Mouse (Mus musculus) midbrain, embryonic 13.5 days (tissue): ENCODE measurements around the gene Bend3. TPM values are rescaled to one million over a fixed set of nuclear protein-coding genes. Genes with fewer than 3 reads are reported as not detected.

Source experiments
- ATAC-seq: fragments of 200-750 bp; cut with Nextera tagmentation; 2 replicates; pipeline ENCODE4 v1.8.0; 2017; ENCODE audit warnings: mild to moderate bottlenecking, moderate TSS enrichment, moderate library complexity
- H3K27ac ChIP-seq: fragments of 300-500 bp; sonication (generic); 2 replicates; pipeline ENCODE4 v1.5.1; 2015; ENCODE audit warnings: inconsistent platforms, mild to moderate bottlenecking, moderate library complexity
- H3K27me3 ChIP-seq: fragments of 300-500 bp; sonication (generic); 2 replicates; pipeline ENCODE4 v1.6.1; 2015; ENCODE audit warnings: mild to moderate bottlenecking, inconsistent platforms
- H3K36me3 ChIP-seq: fragments of 300-500 bp; sonication (generic); 2 replicates; pipeline ENCODE4 v1.6.1; 2015; ENCODE audit warnings: mild to moderate bottlenecking, inconsistent platforms
- H3K4me1 ChIP-seq: fragments of 300-500 bp; sonication (generic); replicated peaks from 2 replicates; pipeline ENCODE4 v1.6.1; 2015; ENCODE audit warnings: inconsistent platforms
- H3K4me2 ChIP-seq: fragments of 300-500 bp; sonication (generic); replicated peaks from 2 replicates; pipeline ENCODE4 v1.6.1; 2015; ENCODE audit warnings: moderate library complexity, mild to moderate bottlenecking, inconsistent platforms
- H3K4me3 ChIP-seq: fragments of 300-500 bp; sonication (generic); replicated peaks from 2 replicates; pipeline ENCODE4 v1.5.1; 2015; ENCODE audit warnings: mild to moderate bottlenecking, inconsistent platforms
- H3K9ac ChIP-seq: fragments of 300-500 bp; sonication (generic); replicated peaks from 2 replicates; pipeline ENCODE4 v1.6.1; 2015; ENCODE audit warnings: mild to moderate bottlenecking, inconsistent platforms
- H3K9me3 ChIP-seq: fragments of 300-500 bp; sonication (generic); 2 replicates; pipeline ENCODE4 v1.6.1; 2016; ENCODE audit warnings: mild to moderate bottlenecking, inconsistent platforms
- WGBS: fragments of 180-500 bp; shearing (Covaris S2); methylation state at CpG from one replicate; pipeline ENCODE4 v1.1.7; 2015; 5-methylcytosine and 5-hydroxymethylcytosine counted together
- polyA plus RNA-seq: library from polyadenylated mRNA; unstranded; fragments of >200 nt; fragmentation: Nextera tagmentation; extraction: Ambion mirVana; gene quantifications from 2 replicates; pipeline ENCODE4 v1.2.1, GENCODE M21; 2015

Gene Bend3
- polyA plus RNA-seq, 1 experiment from 2014 or later, result 4.2 TPM

DNA sequence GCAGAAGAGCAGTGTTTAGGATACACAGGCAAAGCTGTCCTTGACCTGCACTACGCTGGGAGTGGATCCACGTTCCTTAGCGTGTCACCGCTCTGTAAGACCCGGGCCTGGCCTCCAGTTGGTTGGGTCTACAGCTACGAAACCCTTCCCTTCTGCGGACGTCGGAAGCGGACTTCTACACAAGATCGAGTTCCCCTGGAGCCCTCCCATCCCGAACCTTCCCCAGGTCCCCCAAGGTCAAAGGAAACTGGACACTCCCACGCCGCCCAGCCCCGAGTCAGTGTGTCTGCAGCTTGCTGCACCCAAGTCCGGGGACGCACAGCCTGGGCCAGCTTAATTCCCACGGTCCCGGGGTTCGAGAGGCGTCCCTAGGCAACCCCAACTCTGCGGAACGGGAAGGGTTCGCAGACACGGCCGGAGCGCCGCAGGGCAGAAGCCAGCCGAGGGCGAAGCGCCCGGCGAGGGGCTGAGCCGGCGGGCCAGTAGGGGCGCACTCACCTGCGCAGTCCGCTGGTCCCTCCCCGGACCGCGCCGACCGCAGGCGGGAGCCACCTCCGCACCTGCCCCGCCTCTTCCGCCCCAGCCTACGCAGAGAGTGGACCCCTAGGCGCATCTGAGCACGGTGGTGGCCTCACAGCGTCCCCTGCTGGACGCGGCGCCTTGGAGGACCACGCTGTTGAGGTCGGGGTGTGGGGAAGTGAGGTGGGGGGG, 62.0 kb downstream of the Bend3 start, which contains the start of gene 1700021F05Rik:
Gene 1700021F05Rik, minus strand, starts transcription at position 553 of the 711 bp plus-strand sequence.
- H3K36me3 ChIP-seq, result peaks cover 10% of the 10 kb centered on the region
- H3K9me3 ChIP-seq, result no peaks in the 10 kb centered on the region
- peak within 1 kb of the TSS; percentile 73 for H3K4me2 ChIP-seq
- WGBS, result under 1% methylated on average over 52 of the region's 56 CpGs
- peak within 1 kb of the TSS; percentile 59 for H3K27ac ChIP-seq
- peak within 1 kb of the TSS; percentile 72 for H3K4me3 ChIP-seq
- ATAC-seq, result peak; percentile 100
- peak within 1 kb of the TSS; percentile 86 for H3K9ac ChIP-seq
- H3K4me1 ChIP-seq, result peaks cover 15% of the 10 kb centered on the region
- no peaks in the 10 kb centered on the region for H3K27me3 ChIP-seq

DNA sequence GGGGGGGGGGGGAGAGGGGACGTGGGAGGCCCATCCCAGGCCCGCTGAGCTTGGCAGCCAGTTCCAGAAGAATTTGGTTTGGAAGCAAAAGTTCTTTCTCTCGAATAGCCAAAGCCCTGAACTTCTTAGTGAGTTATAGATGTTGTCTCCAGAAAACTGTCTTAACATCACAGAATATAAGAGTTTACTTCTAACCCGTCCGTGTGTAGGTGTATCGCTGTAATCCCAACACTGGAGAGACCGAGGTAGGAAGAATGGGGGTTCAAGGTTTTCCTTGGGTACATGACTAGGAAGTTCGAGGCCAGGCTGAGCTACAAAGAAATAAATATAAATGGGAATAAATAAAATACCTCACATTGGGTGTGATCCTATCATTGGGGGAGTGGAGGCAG, 62.5 kb downstream of the Bend3 start:
- Histone ChIP-seq H3K4me1 (peaks cover 15% of the 10 kb centered on the region), H3K9ac (no peak overlapping the region), H3K9me3 (no peaks in the 10 kb centered on the region), H3K27ac (no peak overlapping the region), H3K27me3 (no peaks in the 10 kb centered on the region), H3K36me3 (peaks cover 5% of the 10 kb centered on the region), H3K4me3 (peak overlapping the region; percentile 72), H3K4me2 (peak overlapping the region; percentile 73)
- 54% methylated on average over 7 of the region's 8 CpGs for WGBS
- ATAC-seq, result peak; percentile 49

DNA sequence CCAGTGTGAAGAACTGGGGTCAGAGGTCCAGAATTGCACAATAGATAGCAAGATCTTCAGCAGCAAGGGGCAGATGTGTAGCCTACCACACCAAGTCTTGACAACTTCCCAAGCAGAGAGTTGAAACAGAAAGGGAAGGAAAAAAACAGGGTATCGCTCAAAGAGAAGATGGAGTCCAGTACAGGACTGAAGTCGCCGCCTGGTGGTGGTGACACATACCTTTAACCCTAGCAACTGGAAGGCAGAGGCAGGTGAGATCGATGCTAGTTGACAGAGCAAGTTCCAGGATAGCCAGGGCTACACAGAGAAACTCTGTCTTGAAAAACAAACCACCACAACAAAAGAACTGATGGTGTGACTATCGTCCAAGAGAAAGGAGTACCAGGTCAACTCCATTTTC, 70.8 kb downstream of the Bend3 start:
- ATAC-seq, result no peak
- H3K27ac ChIP-seq, result no peak overlapping the region
- no peaks in the 10 kb centered on the region for H3K9me3 ChIP-seq
- H3K36me3 ChIP-seq, result no peaks in the 10 kb centered on the region
- H3K27me3 ChIP-seq, result no peaks in the 10 kb centered on the region
- 61% methylated on average over 5 of the region's 5 CpGs for WGBS
- H3K4me1 ChIP-seq, result peaks cover 7% of the 10 kb centered on the region; the same call in 1 of the 2 replicates
- H3K4me3 ChIP-seq, result no peak overlapping the region
- no peak overlapping the region for H3K9ac ChIP-seq
- H3K4me2 ChIP-seq, result no peak overlapping the region

DNA sequence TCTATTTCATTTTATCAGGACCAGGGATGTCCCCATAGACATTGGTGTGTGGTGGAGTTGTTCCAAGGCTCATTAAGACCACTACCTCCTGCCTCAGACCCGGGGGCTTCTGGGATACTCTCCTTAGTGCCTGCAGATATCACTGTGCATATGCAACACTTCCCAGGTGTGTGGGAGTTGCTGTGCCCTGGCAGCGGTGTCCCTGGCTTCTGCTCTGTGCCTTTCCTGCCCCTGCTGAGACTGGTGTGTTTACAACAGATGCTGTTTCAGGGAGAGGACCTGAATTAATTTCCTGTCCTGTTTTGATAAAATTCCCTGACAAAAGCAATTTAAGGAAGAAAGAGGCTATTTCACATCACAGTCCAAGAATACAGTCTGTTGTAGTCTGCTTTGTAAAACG, 72.3 kb downstream of the Bend3 start:
- H3K9ac ChIP-seq, result no peak overlapping the region
- no peaks in the 10 kb centered on the region for H3K36me3 ChIP-seq
- H3K4me1 ChIP-seq, result peaks cover 7% of the 10 kb centered on the region; the same call in 1 of the 2 replicates
- ATAC-seq, result no peak
- WGBS, result 34% methylated on average over 3 of the region's 3 CpGs
- H3K27ac ChIP-seq, result no peak overlapping the region
- H3K27me3 ChIP-seq, result no peaks in the 10 kb centered on the region
- H3K9me3 ChIP-seq, result no peaks in the 10 kb centered on the region
- no peak overlapping the region for H3K4me3 ChIP-seq
- no peak overlapping the region for H3K4me2 ChIP-seq

DNA sequence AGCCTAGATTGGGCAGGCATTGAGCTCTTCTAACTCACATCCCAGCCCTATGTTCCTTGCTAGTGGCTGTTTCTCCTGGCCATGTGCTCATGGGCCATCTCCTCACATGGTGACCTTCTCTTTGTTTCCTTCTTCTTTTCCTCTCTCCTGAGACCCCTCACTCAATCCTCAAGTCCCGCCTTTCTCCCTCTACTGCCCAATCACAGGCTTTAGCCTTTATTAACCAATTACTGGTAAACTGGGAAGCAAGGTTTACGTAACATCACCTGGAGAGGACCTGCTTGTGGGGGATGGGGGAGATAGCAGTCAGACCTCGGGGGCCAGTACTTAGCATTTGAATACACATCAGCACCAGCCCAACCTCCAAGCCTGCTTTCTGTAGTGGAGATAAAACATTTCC, 72.8 kb downstream of the Bend3 start:
- H3K27me3 ChIP-seq, result no peaks in the 10 kb centered on the region
- 0 out of 2 replicates have a peak, but pooled peaks have one; percentile 34 for ATAC-seq
- H3K4me1 ChIP-seq, result peaks cover 7% of the 10 kb centered on the region; the same call in 1 of the 2 replicates
- H3K9ac ChIP-seq, result no peak overlapping the region
- H3K4me3 ChIP-seq, result no peak overlapping the region
- H3K27ac ChIP-seq, result no peak overlapping the region
- WGBS, result 26% methylated on average over 3 of the region's 3 CpGs
- H3K9me3 ChIP-seq, result no peaks in the 10 kb centered on the region
- no peak overlapping the region for H3K4me2 ChIP-seq
- no peaks in the 10 kb centered on the region for H3K36me3 ChIP-seq

DNA sequence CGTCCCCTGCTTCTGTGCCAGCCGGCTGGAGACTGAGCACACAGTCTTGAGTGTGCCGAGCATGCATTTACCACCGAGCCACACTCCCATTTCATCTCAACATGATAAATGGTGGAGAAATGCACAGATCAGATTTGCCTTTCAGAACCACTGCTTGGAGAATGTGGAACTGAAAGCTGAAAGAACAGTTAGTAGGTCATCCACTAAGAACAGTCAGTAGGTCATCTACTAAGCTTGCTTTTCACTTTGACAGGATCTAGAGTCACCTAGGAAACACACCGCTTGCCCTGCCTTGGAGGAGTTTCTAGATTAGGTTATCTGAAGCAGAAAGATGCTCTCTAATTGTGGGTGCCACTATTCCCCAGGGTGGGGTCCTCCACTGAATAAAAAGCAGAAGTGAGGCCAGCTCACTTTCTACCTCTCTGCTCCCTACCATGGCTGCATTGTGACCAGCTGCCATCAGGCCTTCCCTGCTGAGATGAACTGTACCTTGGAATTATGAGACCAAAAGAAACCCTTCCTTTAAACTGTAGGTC, 79.1 kb downstream of the Bend3 start:
- no peak overlapping the region for H3K4me3 ChIP-seq
- no peak overlapping the region for H3K4me2 ChIP-seq
- no peaks in the 10 kb centered on the region for H3K36me3 ChIP-seq
- H3K9me3 ChIP-seq, result no peaks in the 10 kb centered on the region
- WGBS, result 92% methylated on average over 5 of the region's 5 CpGs
- no peaks in the 10 kb centered on the region for H3K4me1 ChIP-seq
- no peak for ATAC-seq
- H3K27ac ChIP-seq, result no peak overlapping the region
- no peak overlapping the region for H3K9ac ChIP-seq
- H3K27me3 ChIP-seq, result no peaks in the 10 kb centered on the region

DNA sequence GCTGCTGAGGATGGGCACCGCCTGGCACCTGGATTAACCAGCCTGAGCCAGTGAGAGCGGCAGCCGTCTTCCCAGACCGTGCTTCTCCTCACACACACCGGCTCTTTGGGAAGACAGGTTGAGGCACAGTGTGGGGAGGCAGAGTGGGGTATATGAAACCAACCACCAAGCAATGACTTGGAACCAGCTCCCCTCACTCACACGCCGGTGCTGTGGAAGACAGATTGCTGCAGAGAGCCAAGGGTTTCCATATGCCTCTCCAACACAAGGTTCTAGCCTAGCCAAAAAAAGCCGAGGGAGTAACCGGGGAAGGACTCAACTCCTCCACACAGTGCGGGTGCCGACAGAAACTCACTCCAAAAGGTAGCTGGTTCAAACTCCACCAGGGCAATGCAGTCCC, 80.7 kb downstream of the Bend3 start:
- no peak overlapping the region for H3K4me3 ChIP-seq
- no peak overlapping the region for H3K27ac ChIP-seq
- no peak overlapping the region for H3K9ac ChIP-seq
- H3K9me3 ChIP-seq, result no peaks in the 10 kb centered on the region
- 79% methylated on average over 11 of the region's 11 CpGs for WGBS
- no peaks in the 10 kb centered on the region for H3K27me3 ChIP-seq
- ATAC-seq, result no peak
- H3K4me1 ChIP-seq, result no peaks in the 10 kb centered on the region
- H3K36me3 ChIP-seq, result no peaks in the 10 kb centered on the region
- no peak overlapping the region for H3K4me2 ChIP-seq

DNA sequence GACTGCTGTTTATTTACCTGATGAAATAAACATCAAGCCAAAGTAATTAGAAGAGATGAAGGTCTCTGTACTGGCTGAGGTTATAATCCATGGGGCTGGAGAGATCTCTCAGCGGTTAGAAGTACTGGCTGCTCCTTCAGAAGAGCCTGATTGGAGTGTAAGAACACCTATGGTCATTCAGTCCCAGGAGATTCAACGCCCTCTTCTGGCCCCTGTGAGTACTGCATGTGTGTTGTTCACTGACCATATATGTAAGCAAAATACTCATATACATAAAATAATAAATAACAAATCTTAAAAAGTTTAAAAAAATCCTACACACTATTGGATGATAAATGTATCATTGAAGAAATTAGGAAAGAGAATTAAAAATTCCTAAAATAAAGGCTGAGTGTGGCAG, 82.1 kb downstream of the Bend3 start:
- Histone ChIP-seq H3K27me3 (no peaks in the 10 kb centered on the region), H3K4me2 (no peak overlapping the region), H3K36me3 (no peaks in the 10 kb centered on the region), H3K9ac (no peak overlapping the region), H3K4me1 (no peaks in the 10 kb centered on the region), H3K4me3 (no peak overlapping the region), H3K27ac (no peak overlapping the region), H3K9me3 (no peaks in the 10 kb centered on the region)
- WGBS, result 36% methylated on average over 2 of the region's 2 CpGs
- ATAC-seq, result no peak

DNA sequence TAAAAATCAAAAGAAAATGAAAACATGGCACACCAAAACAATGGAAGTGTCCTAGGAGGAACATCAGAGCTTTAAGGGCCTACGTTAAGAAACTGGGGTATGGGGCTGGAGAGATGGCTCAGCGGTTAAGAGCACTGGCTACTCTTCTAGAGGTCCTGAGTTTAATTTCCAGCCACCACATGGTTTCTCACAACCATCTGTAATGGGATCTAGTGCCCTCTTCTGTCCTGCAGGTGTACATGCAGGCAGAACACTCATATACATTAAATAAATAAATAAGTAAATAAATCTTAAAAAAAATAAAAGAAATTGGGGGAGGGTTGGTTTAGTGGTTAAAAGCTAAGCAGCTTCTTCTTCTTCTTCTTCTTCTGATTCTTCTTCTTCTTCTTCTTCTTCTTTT, 82.7 kb downstream of the Bend3 start:
- H3K4me1 ChIP-seq, result no peaks in the 10 kb centered on the region
- 96% methylated on average over 2 of the region's 2 CpGs for WGBS
- no peak for ATAC-seq
- H3K36me3 ChIP-seq, result no peaks in the 10 kb centered on the region
- H3K9me3 ChIP-seq, result no peaks in the 10 kb centered on the region
- no peak overlapping the region for H3K4me3 ChIP-seq
- H3K9ac ChIP-seq, result no peak overlapping the region
- H3K27me3 ChIP-seq, result no peaks in the 10 kb centered on the region
- no peak overlapping the region for H3K27ac ChIP-seq
- no peak overlapping the region for H3K4me2 ChIP-seq

Other genes with a start within 250 kb of the Bend3 start
- 29.1 and 30.9 TPM in 2 replicates for gene Gm9803, start 45.3 kb downstream of the Bend3 start, polyA plus RNA-seq
- 68.4 and 70.7 TPM in 2 replicates for gene 1700021F05Rik, start 62.2 kb downstream of the Bend3 start, polyA plus RNA-seq
- gene Cd24a, start 99.5 kb downstream of the Bend3 start, polyA plus RNA-seq, result 921 and 994 TPM in 2 replicates